Mouse (Mus musculus) heart, embryonic 11.5 days (tissue): Measurements from ENCODE around the gene Slc25a13. TPM values are rescaled to one million over a fixed set of nuclear protein-coding genes. Genes with fewer than 3 reads are reported as not detected.

Source experiments
- ATAC-seq: fragments of 200-750 bp; cut with Nextera tagmentation; replicated peaks from 2 replicates; pipeline ENCODE4 v1.8.0; 2017; ENCODE audit warnings: moderate library complexity; ENCODE audit not compliant: insufficient number of reproducible peaks, low FRiP score, low TSS enrichment
- H3K27ac ChIP-seq: fragments of 300-500 bp; sonication (generic); 2 replicates; pipeline ENCODE4 v1.5.1; 2014; ENCODE audit warnings: mild to moderate bottlenecking, low read depth, low read length
- H3K27me3 ChIP-seq: fragments of 300-500 bp; sonication (generic); 2 replicates; pipeline ENCODE4 v1.6.1; 2014; ENCODE audit warnings: mild to moderate bottlenecking, low read length, mixed read lengths; ENCODE audit not compliant: control insufficient read depth, insufficient read depth
- H3K36me3 ChIP-seq: fragments of 300-500 bp; sonication (generic); 2 replicates; pipeline ENCODE4 v1.6.1; 2014; ENCODE audit warnings: mild to moderate bottlenecking, low read length, moderate library complexity, mixed read lengths; ENCODE audit not compliant: control insufficient read depth, insufficient read depth
- H3K4me1 ChIP-seq: fragments of 300-500 bp; sonication (generic); 2 replicates; pipeline ENCODE4 v1.6.1; 2014; ENCODE audit warnings: low read length; ENCODE audit not compliant: control insufficient read depth, insufficient read depth
- H3K4me2 ChIP-seq: fragments of 300-500 bp; sonication (generic); 2 replicates; pipeline ENCODE4 v1.6.1; 2014; ENCODE audit warnings: mild to moderate bottlenecking, moderate library complexity
- H3K4me3 ChIP-seq: fragments of 300-500 bp; sonication (generic); 2 replicates; pipeline ENCODE4 v1.5.1; 2014; ENCODE audit warnings: low read depth, low read length
- H3K9ac ChIP-seq: fragments of 300-500 bp; sonication (generic); 2 replicates; pipeline ENCODE4 v1.6.1; 2014; ENCODE audit warnings: mild to moderate bottlenecking, low read depth, low read length, moderate library complexity
- H3K9me3 ChIP-seq: fragments of 300-500 bp; sonication (generic); replicated peaks from 2 replicates; pipeline ENCODE4 v1.6.1; 2016; ENCODE audit warnings: low read length; ENCODE audit not compliant: control insufficient read depth
- WGBS: fragments of 180-500 bp; shearing (Covaris S2); extraction: QIAGEN DNeasy Blood & Tissue Kit; methylation state at CpG from one replicate; pipeline ENCODE4 v1.1.7; 2014; ENCODE audit not compliant: insufficient replicate concordance; 5-methylcytosine and 5-hydroxymethylcytosine counted together
- polyA plus RNA-seq: library from polyadenylated mRNA; unstranded; fragments of >200 nt; fragmentation: Nextera tagmentation; extraction: Ambion mirVana; gene quantifications from 2 replicates; pipeline ENCODE4 v1.2.1, GENCODE M21; 2014

The Slc25a13 gene
- polyA plus RNA-seq, 1 experiment from 2014 or later = 59.4 TPM

GRCm38 (mm10) chr6:6077234-6077633, 139.7 kb downstream of the Slc25a13 start:
- no peak overlapping the region for H3K9ac ChIP-seq
- H3K4me3 ChIP-seq = no peak overlapping the region
- 68% methylated on average over 4 of the region's 4 CpGs for WGBS
- H3K27me3 ChIP-seq = no peaks in the 10 kb centered on the region
- ATAC-seq = no peak
- no peaks in the 10 kb centered on the region for H3K4me1 ChIP-seq
- H3K4me2 ChIP-seq = no peak overlapping the region
- H3K9me3 ChIP-seq = 0 out of 2 replicates have a peak, but pooled peaks cover 3% of the 10 kb centered on the region
- no peak overlapping the region for H3K27ac ChIP-seq
- no peaks in the 10 kb centered on the region for H3K36me3 ChIP-seq

- 86% methylated on average over 7 of the region's 7 CpGs for WGBS
- Histone ChIP-seq H3K4me3 (no peak overlapping the region), H3K4me2 (no peak overlapping the region), H3K9me3 (0 out of 2 replicates have a peak, but pooled peaks cover 3% of the 10 kb centered on the region), H3K36me3 (no peaks in the 10 kb centered on the region), H3K27me3 (no peaks in the 10 kb centered on the region), H3K27ac (no peak overlapping the region), H3K4me1 (peaks cover 1% of the 10 kb centered on the region; the same call in 1 of the 2 replicates), H3K9ac (no peak overlapping the region)
- ATAC-seq = no peak
Observed at GRCm38 (mm10) chr6:6075940-6076447, 141.0 kb downstream of the Slc25a13 start.

GRCm38 (mm10) chr6:6071038-6071437, 145.9 kb downstream of the Slc25a13 start:
- H3K36me3 ChIP-seq = no peaks in the 10 kb centered on the region
- 35% methylated on average over 7 of the region's 7 CpGs for WGBS
- H3K4me2 ChIP-seq = no peak overlapping the region
- no peaks in the 10 kb centered on the region for H3K27me3 ChIP-seq
- no peak for ATAC-seq
- H3K4me3 ChIP-seq = no peak overlapping the region
- H3K9ac ChIP-seq = no peak overlapping the region
- H3K9me3 ChIP-seq = no peaks in the 10 kb centered on the region
- no peak overlapping the region for H3K27ac ChIP-seq
- peaks cover 13% of the 10 kb centered on the region; the same call in 1 of the 2 replicates for H3K4me1 ChIP-seq

- peaks cover 13% of the 10 kb centered on the region; the same call in 1 of the 2 replicates for H3K4me1 ChIP-seq
- no peak overlapping the region for H3K27ac ChIP-seq
- no peak overlapping the region for H3K4me3 ChIP-seq
- no peak overlapping the region for H3K9ac ChIP-seq
- no peaks in the 10 kb centered on the region for H3K36me3 ChIP-seq
- H3K9me3 ChIP-seq = no peaks in the 10 kb centered on the region
- no peaks in the 10 kb centered on the region for H3K27me3 ChIP-seq
- WGBS = 30% methylated on average over 3 of the region's 3 CpGs
- ATAC-seq = no peak
- no peak overlapping the region for H3K4me2 ChIP-seq
Observed at GRCm38 (mm10) chr6:6070015-6070414, 147.0 kb downstream of the Slc25a13 start.

- H3K36me3 ChIP-seq = no peaks in the 10 kb centered on the region
- H3K27ac ChIP-seq = no peak overlapping the region
- no peak overlapping the region for H3K9ac ChIP-seq
- H3K4me2 ChIP-seq = no peak overlapping the region
- no peaks in the 10 kb centered on the region for H3K27me3 ChIP-seq
- H3K4me1 ChIP-seq = peaks cover 13% of the 10 kb centered on the region; the same call in 1 of the 2 replicates
- 50% methylated on average over 6 of the region's 6 CpGs for WGBS
- no peaks in the 10 kb centered on the region for H3K9me3 ChIP-seq
- ATAC-seq = no peak
- no peak overlapping the region for H3K4me3 ChIP-seq
Observed at GRCm38 (mm10) chr6:6067201-6067600, 149.8 kb downstream of the Slc25a13 start.

GRCm38 (mm10) chr6:6058548-6058947, 158.4 kb downstream of the Slc25a13 start:
- 65% methylated on average over 3 of the region's 3 CpGs for WGBS
- ATAC-seq = no peak

GRCm38 (mm10) chr6:6053946-6054345, 163.0 kb downstream of the Slc25a13 start:
- 78% methylated on average over 3 of the region's 3 CpGs for WGBS
- no peak for ATAC-seq
- H3K4me3 ChIP-seq = no peak overlapping the region
- peaks cover 23% of the 10 kb centered on the region for H3K4me1 ChIP-seq
- no peaks in the 10 kb centered on the region for H3K36me3 ChIP-seq
- H3K27me3 ChIP-seq = no peaks in the 10 kb centered on the region
- no peak overlapping the region for H3K27ac ChIP-seq
- H3K9me3 ChIP-seq = no peaks in the 10 kb centered on the region
- H3K4me2 ChIP-seq = no peak overlapping the region
- H3K9ac ChIP-seq = no peak overlapping the region

More at GRCm38 (mm10) chr6:6058548-6058947, 158.4 kb downstream of the Slc25a13 start:
- H3K4me1 ChIP-seq = peaks cover 23% of the 10 kb centered on the region
- no peak overlapping the region for H3K4me3 ChIP-seq
- no peaks in the 10 kb centered on the region for H3K9me3 ChIP-seq
- no peaks in the 10 kb centered on the region for H3K27me3 ChIP-seq
- H3K9ac ChIP-seq = no peak overlapping the region
- H3K36me3 ChIP-seq = no peaks in the 10 kb centered on the region
- H3K27ac ChIP-seq = no peak overlapping the region
- H3K4me2 ChIP-seq = no peak overlapping the region

GRCm38 (mm10) chr6:6052696-6053095, 164.3 kb downstream of the Slc25a13 start:
- Histone ChIP-seq H3K4me2 (no peak overlapping the region), H3K4me1 (peaks cover 19% of the 10 kb centered on the region)
- no peak for ATAC-seq

GRCm38 (mm10) chr6:6046729-6047424, 170.1 kb downstream of the Slc25a13 start:
- WGBS = 64% methylated on average over 12 of the region's 12 CpGs
- ATAC-seq = no peak
- H3K27me3 ChIP-seq = no peaks in the 10 kb centered on the region

More at GRCm38 (mm10) chr6:6052696-6053095, 164.3 kb downstream of the Slc25a13 start:
- Histone ChIP-seq H3K27me3 (no peaks in the 10 kb centered on the region), H3K4me3 (no peak overlapping the region), H3K36me3 (no peaks in the 10 kb centered on the region), H3K27ac (no peak overlapping the region), H3K9ac (no peak overlapping the region), H3K9me3 (no peaks in the 10 kb centered on the region)
- 49% methylated on average over 11 of the region's 11 CpGs for WGBS

More at GRCm38 (mm10) chr6:6046729-6047424, 170.1 kb downstream of the Slc25a13 start:
- Histone ChIP-seq H3K27ac (no peak overlapping the region), H3K4me1 (no peaks in the 10 kb centered on the region), H3K9ac (no peak overlapping the region), H3K9me3 (no peaks in the 10 kb centered on the region), H3K36me3 (no peaks in the 10 kb centered on the region; the same call in 1 of the 2 replicates), H3K4me2 (no peak overlapping the region), H3K4me3 (no peak overlapping the region)
